Mouse (Mus musculus): ENCODE results near the gene Lrrfip1. TPM values are rescaled to one million over a fixed set of nuclear protein-coding genes. Genes with fewer than 3 reads are reported as not detected.

Lrrfip1 gene
- polyA plus RNA-seq, 1 experiment: 74.1 TPM

GRCm38 (mm10) chr1:91026945-91027344 is 28.4 kb downstream of the Lrrfip1 start:
- H3ac ChIP-seq (ENCODE audit: control insufficient read depth, insufficient read length, low read depth): no peak overlapping the region
- TF ChIP-seq FOSL1 (IDR thresholded peaks at IDR 0.05; ENCODE audit: insufficient read depth, low read length, poor library complexity, severe bottlenecking) (no peak), MYOG (IDR thresholded peaks at IDR 0.05; ENCODE audit: control insufficient read depth, extremely low read depth, insufficient read length) (no peak), MYOD1 (IDR thresholded peaks at IDR 0.05; ENCODE audit: control insufficient read depth, insufficient read length, low read depth) (no peak), MAX (IDR thresholded peaks at IDR 0.05) (no peak), CEBPB (IDR thresholded peaks at IDR 0.05; ENCODE audit: low read depth) (no peak), CTCF (IDR thresholded peaks at IDR 0.05; ENCODE audit: control insufficient read depth, insufficient read depth, insufficient read length) (no peak), USF1 (IDR thresholded peaks at IDR 0.05; ENCODE audit: low read depth) (no peak)
- H3K4me3 ChIP-seq (ENCODE audit: insufficient read depth, poor library complexity, severe bottlenecking): no peak overlapping the region
- H3K79me3 ChIP-seq (ENCODE audit: low read depth): peaks cover 33% of the 10 kb centered on the region
- no peaks in the 10 kb centered on the region for H3K27me3 ChIP-seq (ENCODE audit: control insufficient read depth, insufficient read depth, insufficient read length)
- no peaks in the 10 kb centered on the region for H3K36me3 ChIP-seq (ENCODE audit: control insufficient read depth, insufficient read depth)
- peaks cover 63% of the 10 kb centered on the region for H3K79me2 ChIP-seq (ENCODE audit: control insufficient read depth, insufficient read depth)

- no peak for TF ChIP-seq MYOG (IDR thresholded peaks at IDR 0.05; ENCODE audit: control insufficient read depth, extremely low read depth, insufficient read length)
- TF ChIP-seq CTCF (IDR thresholded peaks at IDR 0.05; ENCODE audit: control insufficient read depth, insufficient read depth, insufficient read length): no peak
- TF ChIP-seq CEBPB (IDR thresholded peaks at IDR 0.05; ENCODE audit: low read depth): no peak
- TF ChIP-seq USF1 (IDR thresholded peaks at IDR 0.05; ENCODE audit: low read depth): no peak
- no peak for TF ChIP-seq MAX (IDR thresholded peaks at IDR 0.05)
- no peak for TF ChIP-seq MYOD1 (IDR thresholded peaks at IDR 0.05; ENCODE audit: control insufficient read depth, insufficient read length, low read depth)
- no peak for TF ChIP-seq FOSL1 (IDR thresholded peaks at IDR 0.05; ENCODE audit: insufficient read depth, low read length, poor library complexity, severe bottlenecking)
- H3K36me3 ChIP-seq (ENCODE audit: control insufficient read depth, insufficient read depth): no peaks in the 10 kb centered on the region
Measured at GRCm38 (mm10) chr1:91030383-91030782, 31.8 kb downstream of the Lrrfip1 start.

DNA sequence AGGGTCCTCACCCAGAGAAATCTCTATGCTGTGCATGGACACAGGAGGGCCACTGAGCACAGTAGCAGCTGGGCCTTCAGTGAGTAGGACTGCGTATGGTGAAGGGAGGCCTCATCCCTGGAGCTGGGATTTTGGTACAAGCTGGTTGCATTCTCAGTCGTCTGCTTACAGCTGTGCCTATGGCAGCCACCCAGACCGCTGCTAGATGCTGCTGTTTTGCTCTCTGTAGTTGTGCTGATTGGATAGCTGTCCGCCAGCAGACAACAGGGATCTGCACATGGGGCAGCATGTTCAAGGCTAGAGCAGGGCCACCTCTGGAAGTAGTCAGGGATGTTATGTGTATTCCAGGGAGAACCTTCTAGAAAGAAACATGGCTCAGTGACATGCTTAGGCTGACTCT is 33.0 kb downstream of the Lrrfip1 start:
- Histone ChIP-seq H3K4me3 (ENCODE audit: insufficient read depth, poor library complexity, severe bottlenecking) (no peak overlapping the region), H3K36me3 (ENCODE audit: control insufficient read depth, insufficient read depth) (no peaks in the 10 kb centered on the region), H3K79me2 (ENCODE audit: control insufficient read depth, insufficient read depth) (peaks cover 85% of the 10 kb centered on the region), H3ac (ENCODE audit: control insufficient read depth, insufficient read length, low read depth) (no peak overlapping the region), H3K79me3 (ENCODE audit: low read depth) (peaks cover 40% of the 10 kb centered on the region), H3K27me3 (ENCODE audit: control insufficient read depth, insufficient read depth, insufficient read length) (no peaks in the 10 kb centered on the region)
- TF ChIP-seq FOSL1 (IDR thresholded peaks at IDR 0.05; ENCODE audit: insufficient read depth, low read length, poor library complexity, severe bottlenecking) (no peak), MYOD1 (IDR thresholded peaks at IDR 0.05; ENCODE audit: control insufficient read depth, insufficient read length, low read depth) (no peak), USF1 (IDR thresholded peaks at IDR 0.05; ENCODE audit: low read depth) (no peak), MAX (IDR thresholded peaks at IDR 0.05) (no peak), CEBPB (IDR thresholded peaks at IDR 0.05; ENCODE audit: low read depth) (no peak), CTCF (IDR thresholded peaks at IDR 0.05; ENCODE audit: control insufficient read depth, insufficient read depth, insufficient read length) (no peak), MYOG (IDR thresholded peaks at IDR 0.05; ENCODE audit: control insufficient read depth, extremely low read depth, insufficient read length) (no peak)

More at GRCm38 (mm10) chr1:91030383-91030782, 31.8 kb downstream of the Lrrfip1 start:
- H3K27me3 ChIP-seq (ENCODE audit: control insufficient read depth, insufficient read depth, insufficient read length): no peaks in the 10 kb centered on the region
- H3K79me3 ChIP-seq (ENCODE audit: low read depth): peaks cover 45% of the 10 kb centered on the region
- H3K79me2 ChIP-seq (ENCODE audit: control insufficient read depth, insufficient read depth): peaks cover 85% of the 10 kb centered on the region
- no peak overlapping the region for H3K4me3 ChIP-seq (ENCODE audit: insufficient read depth, poor library complexity, severe bottlenecking)
- no peak overlapping the region for H3ac ChIP-seq (ENCODE audit: control insufficient read depth, insufficient read length, low read depth)

DNA sequence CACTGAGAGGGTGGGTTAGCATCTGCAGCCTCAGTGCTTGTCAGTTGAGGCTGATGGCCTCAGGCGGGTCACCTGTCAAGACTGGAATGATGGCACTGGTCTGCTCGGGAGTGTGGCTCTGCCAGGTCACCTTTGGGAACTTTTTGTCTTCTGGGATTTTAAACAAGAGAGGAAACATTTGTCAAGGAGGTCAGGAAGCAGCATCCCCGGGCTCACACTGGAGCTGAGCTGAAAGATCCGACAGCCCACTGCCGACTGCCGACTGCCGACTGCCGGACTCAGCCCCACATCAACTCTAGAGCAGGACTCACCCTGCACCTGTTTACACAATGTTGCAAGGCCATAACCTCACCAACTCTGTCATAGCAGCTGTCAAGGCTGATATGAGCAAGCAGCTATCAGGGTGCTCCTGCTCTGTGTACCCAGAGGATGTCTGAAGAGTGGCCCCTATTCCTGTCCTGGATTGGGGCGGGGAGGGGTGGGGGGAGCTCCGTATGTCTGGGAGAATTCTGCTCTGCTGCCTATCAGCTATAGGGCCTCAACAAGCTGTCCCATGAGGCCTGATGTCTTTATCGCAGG is 33.9 kb downstream of the Lrrfip1 start:
- Histone ChIP-seq H3K4me3 (ENCODE audit: insufficient read depth, poor library complexity, severe bottlenecking) (no peak overlapping the region), H3K36me3 (ENCODE audit: control insufficient read depth, insufficient read depth) (no peaks in the 10 kb centered on the region), H3ac (ENCODE audit: control insufficient read depth, insufficient read length, low read depth) (no peak overlapping the region), H3K79me3 (ENCODE audit: low read depth) (peaks cover 39% of the 10 kb centered on the region), H3K27me3 (ENCODE audit: control insufficient read depth, insufficient read depth, insufficient read length) (no peaks in the 10 kb centered on the region), H3K79me2 (ENCODE audit: control insufficient read depth, insufficient read depth) (peaks cover 80% of the 10 kb centered on the region)
- TF ChIP-seq MYOD1 (IDR thresholded peaks at IDR 0.05; ENCODE audit: control insufficient read depth, insufficient read length, low read depth) (no peak), USF1 (IDR thresholded peaks at IDR 0.05; ENCODE audit: low read depth) (no peak)

- H3K79me2 ChIP-seq (ENCODE audit: control insufficient read depth, insufficient read depth): peaks cover 79% of the 10 kb centered on the region
- no peak for TF ChIP-seq MYOG (IDR thresholded peaks at IDR 0.05; ENCODE audit: control insufficient read depth, extremely low read depth, insufficient read length)
- TF ChIP-seq CEBPB (IDR thresholded peaks at IDR 0.05; ENCODE audit: low read depth): no peak
- TF ChIP-seq CTCF (IDR thresholded peaks at IDR 0.05; ENCODE audit: control insufficient read depth, insufficient read depth, insufficient read length): no peak
- TF ChIP-seq USF1 (IDR thresholded peaks at IDR 0.05; ENCODE audit: low read depth): no peak
- TF ChIP-seq FOSL1 (IDR thresholded peaks at IDR 0.05; ENCODE audit: insufficient read depth, low read length, poor library complexity, severe bottlenecking): no peak
- H3K4me3 ChIP-seq (ENCODE audit: insufficient read depth, poor library complexity, severe bottlenecking): no peak overlapping the region
- no peak overlapping the region for H3ac ChIP-seq (ENCODE audit: control insufficient read depth, insufficient read length, low read depth)
- no peaks in the 10 kb centered on the region for H3K36me3 ChIP-seq (ENCODE audit: control insufficient read depth, insufficient read depth)
- peaks cover 27% of the 10 kb centered on the region for H3K79me3 ChIP-seq (ENCODE audit: low read depth)
- no peaks in the 10 kb centered on the region for H3K27me3 ChIP-seq (ENCODE audit: control insufficient read depth, insufficient read depth, insufficient read length)
Measured at GRCm38 (mm10) chr1:91034547-91034946, 36.0 kb downstream of the Lrrfip1 start.

DNA sequence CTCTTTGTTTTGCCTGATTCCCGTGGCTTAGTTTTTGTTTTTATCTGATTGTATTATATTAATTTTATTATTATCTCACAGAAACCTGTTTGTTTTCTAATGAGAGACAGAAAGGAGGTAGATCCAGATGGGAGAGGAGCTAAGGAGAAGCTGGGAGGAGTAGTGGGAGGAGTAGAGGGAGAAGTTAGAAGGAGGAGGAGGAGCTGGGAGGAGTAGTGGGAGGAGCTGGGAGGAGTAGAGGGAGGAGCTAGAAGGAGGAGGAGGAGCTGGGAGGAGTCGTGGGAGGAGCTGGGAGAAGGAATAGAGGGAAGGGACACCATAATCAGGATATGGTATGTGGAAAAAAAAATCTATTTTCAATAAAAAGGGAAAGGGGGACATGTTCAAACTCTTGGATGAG is 36.7 kb downstream of the Lrrfip1 start:
- H3K79me3 ChIP-seq (ENCODE audit: low read depth): peaks cover 25% of the 10 kb centered on the region
- H3K79me2 ChIP-seq (ENCODE audit: control insufficient read depth, insufficient read depth): peaks cover 79% of the 10 kb centered on the region
- TF ChIP-seq MYOD1 (IDR thresholded peaks at IDR 0.05; ENCODE audit: control insufficient read depth, insufficient read length, low read depth) (no peak), MYOG (IDR thresholded peaks at IDR 0.05; ENCODE audit: control insufficient read depth, extremely low read depth, insufficient read length) (no peak), FOSL1 (IDR thresholded peaks at IDR 0.05; ENCODE audit: insufficient read depth, low read length, poor library complexity, severe bottlenecking) (no peak)
- no peaks in the 10 kb centered on the region for H3K36me3 ChIP-seq (ENCODE audit: control insufficient read depth, insufficient read depth)
- no peaks in the 10 kb centered on the region for H3K27me3 ChIP-seq (ENCODE audit: control insufficient read depth, insufficient read depth, insufficient read length)
- no peak overlapping the region for H3ac ChIP-seq (ENCODE audit: control insufficient read depth, insufficient read length, low read depth)
- H3K4me3 ChIP-seq (ENCODE audit: insufficient read depth, poor library complexity, severe bottlenecking): no peak overlapping the region

Measured in C2C12 (cell line).